Mouse (Mus musculus) thymus, postnatal 4 days (tissue): ENCODE measurements around the gene Gnpda2.

ENCODE experiments used
- DNase-seq: peaks from one replicate; pipeline ENCODE4 v3.0.0; 2021

The Gnpda2 gene

DNA sequence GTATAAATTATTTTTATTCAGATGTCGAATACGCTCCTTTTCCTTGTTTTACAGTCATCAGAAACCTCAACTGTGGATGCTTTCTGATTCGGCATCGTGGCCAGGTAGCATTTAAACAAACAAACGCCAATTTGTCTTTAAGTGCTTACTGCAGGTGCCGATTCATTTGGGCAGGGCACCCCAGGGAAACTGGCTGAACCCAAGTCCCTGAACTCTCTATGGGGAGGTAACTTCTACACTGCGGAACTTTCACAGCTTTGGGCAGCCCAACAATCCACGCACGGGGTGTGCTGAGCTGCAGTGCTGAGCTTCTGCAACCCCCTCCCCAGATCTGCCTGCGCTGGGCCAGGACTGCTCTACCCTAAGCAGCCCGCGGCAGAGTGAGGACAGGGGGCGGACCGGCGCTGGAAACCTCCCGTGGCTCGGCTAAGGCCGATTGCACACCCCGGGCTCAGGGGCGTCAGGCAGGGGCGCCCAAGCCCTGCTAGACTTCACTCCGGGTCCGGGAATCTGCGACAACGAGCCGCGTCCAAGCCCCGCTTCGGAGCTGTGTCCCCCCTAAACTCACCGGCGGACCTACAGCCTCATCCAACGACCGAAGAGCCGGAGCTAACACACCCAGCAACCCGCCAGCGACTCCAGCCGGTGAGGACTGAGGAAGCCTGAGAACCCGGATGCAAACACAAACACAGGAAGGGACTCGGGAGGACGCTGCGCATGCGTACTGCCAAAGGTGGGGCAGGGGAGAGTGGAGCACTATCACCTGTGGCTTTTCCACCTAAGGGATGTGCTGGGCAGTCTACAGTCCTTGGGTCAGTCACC lies at the start of gene Gnpda2:
Gnpda2 (minus strand) TSS at position 701 of the 822 bp plus-strand sequence.
- peak; percentile 89 for DNase-seq

DNA sequence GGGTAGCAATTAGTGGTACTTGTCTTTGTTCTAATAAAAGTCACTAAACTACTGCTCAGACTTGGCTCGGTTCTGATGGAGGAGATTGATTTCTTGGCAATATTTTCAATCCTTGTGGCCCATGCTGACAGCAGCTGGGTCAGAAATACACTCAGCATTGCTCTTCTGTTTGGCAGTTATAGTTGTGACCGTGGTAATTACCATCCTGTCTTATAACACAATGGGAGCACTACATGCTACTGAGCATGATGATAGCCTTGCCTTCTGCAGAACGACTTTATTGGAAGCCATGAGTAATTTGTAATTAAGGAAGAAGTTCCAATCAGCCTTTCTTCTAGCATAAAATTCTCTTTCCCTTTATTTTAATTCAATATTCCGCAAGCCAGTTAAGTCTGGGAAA lies 42.6 kb upstream of the Gnpda2 start:
- DNase-seq: no peak

DNA sequence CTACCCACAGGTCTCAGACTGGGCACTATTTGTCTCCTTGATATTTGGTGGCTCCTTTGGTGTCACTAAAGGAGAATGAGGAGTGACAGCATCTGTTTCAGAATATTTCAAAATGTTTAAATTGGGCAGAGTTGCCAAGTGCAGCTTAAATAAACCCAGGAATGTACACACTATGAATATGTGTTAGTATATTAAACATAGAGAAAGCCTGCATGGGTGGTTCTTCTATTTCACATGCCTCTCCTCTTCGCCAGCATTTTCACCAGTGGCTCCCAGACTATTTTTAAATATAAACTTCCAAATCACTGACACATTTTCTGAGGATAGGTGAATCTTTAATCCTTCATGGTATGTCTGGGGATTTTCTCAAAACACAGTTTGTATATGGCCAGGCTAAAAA lies 28.8 kb upstream of the Gnpda2 start:
- no peak for DNase-seq

DNA sequence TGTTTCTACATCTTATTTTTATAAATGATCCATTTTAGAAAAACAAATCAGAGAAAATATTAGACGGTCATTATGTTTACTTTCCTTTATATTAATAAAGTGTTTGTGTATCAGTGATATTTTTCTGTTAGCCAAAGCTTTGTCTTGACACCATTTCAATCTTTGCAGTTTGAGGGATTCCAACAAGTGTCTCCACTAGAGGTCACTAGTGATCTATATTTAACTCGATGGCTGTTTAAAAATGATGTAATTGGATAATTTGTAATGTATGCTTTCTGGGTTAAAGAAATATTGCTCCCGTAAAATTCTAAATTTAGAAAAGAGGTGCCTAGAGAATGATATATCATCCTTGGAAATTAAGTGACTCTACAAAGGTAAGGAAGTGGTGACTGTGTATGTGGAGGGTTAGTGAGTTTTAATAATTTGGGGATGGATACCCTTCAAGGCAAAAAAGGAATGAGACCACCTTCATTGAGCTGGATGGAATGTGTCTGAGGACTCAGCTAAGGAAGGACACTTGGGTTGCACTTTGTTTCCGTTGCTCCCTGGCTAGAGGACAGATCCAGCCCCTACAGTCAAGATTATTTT lies 21.2 kb upstream of the Gnpda2 start:
- DNase-seq: no peak

DNA sequence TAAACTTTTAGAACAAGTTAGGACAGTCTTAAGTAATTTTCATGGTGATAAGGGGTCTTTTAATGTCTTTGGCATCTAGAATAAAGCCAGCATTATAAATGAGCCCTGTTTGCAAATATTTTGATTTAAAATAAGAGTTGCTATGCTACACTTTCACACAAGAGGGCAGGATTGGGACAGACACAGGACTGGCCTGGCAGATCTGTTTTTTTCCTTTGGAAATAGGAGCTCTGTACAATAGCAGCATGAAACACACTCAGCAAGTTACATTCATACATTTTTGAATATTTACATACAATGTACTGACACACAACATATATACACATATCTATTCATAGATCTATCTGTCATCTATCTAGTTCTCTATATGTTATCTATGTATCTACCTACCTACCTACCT lies 8.9 kb upstream of the Gnpda2 start:
- no peak for DNase-seq

DNA sequence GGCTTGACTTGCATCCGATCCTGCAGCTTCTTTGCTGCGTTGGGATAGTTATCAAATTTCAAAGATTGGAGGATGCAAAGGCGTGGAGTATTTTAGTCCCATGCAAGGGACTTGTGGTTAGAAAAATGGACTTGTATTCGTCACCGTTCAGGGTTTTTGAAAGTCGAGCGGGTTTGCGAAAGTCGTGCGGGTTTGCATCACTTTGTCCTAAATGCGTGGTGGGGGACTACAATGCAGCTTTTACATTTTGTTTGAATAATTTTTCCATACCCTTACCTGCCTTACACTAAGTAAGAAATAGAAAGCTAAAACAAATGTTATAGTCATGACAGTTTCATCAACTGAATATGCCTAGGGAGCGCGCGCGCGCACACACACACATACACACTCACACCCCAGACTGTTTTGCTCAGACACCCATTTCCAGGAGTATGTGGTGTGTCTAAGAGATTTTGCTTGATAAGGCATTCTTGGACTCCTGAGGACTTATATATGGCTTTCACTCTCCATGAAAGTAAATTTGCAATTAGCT lies 34.7 kb downstream of the Gnpda2 start:
- DNase-seq: peak; percentile 23

DNA sequence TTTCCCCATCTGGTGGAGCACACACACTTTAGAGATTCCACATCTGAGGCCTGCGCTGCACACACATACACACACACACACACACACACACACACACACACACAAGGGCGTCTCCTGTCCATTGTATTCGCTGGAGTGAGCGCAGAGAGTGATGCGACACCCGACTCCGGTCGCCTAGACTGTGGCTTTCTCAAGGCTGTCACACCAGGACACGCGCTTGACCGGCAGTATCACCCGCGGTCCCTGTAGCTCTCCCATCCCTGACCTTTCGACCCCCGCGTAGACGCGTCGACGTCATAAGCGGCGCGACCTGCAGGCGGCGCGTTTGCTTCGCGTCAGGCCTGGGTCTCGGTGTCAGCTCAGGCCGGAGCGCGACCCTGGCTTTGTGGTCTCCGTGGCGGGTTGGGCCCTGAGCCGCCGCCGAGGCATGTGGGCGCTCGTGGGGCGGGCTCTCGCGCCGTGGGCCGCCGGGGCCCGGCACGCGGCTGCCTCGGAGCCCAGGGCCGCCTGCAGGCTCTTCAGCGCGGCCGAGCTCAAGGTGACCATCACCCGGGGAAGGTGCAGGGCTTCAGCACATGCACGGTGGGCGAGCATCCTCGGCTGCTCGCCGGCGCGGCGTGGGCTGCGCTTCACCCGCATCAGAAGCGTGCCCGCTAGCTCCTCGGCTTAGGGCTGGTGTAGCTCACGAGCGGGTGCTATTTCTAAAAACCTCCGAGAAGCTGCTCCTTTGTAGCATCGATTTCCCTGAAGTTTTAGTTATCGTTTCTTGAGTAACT lies 35.3 kb downstream of the Gnpda2 start, which contains the start of gene Guf1:
Guf1 (plus strand) TSS at position 296 of the 776 bp plus-strand sequence.
- DNase-seq: peak; percentile 96

DNA sequence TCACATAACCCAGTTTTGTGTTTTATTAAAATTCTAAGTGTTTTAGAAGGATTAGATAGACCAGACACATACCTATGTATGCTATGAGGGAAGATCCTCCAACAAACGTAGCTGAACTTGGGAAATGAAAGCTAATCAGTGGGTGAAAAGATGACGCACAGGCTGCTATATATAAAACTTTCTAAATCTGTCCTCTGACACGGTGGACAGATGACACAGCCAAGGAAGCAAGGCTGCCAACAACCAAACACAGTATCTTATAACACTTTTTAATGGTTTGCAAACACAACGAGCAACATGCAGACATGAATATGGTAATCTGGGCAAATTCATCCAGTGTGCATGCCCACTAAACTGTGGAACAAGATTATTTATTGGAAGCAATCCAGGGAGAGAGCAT lies 49.7 kb downstream of the Gnpda2 start, which contains the start of gene Yipf7:
Yipf7 (minus strand) TSS at position 160 of the 400 bp plus-strand sequence.
- DNase-seq: no peak

DNA sequence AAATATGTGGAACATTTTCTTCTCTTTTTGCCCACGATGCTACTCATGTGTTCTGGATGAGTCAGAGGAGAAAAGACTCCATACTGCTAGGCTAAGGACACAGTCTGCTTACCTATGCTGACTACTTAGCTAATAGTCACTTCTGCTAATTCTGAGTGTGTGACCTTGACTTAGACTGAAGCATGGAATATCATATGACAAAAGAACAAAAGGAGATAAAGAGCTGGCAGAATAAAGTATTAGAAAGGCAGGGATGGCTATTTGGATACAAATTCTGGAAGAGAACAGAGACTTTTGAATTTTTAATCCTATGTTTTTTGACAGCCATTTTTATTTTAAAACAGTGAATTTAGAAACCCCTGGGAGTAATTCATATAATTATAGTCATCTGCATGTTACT lies 50.5 kb downstream of the Gnpda2 start:
- no peak for DNase-seq

DNA sequence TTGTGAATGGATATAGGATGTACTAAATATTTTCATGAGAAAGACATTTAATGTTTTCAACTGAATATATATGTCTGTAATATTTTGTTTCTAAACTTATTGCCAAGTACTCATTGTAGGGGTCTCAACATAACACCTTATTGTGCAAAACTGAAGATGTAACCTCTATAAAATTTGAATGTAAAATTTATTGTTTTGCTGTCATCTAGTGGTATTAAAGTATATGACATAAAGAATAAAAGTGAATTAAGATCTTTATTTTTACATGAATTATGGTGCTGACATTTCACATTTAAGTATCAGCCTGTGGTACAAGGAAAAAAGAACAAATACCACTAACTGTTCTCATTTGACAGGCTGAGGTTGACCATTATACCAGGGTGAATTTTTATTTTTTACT lies 68.2 kb downstream of the Gnpda2 start:
- no peak for DNase-seq
